Mouse (Mus musculus) ES-Bruce4 (cell line): ENCODE results near the gene Fhit. TPM values are rescaled to one million over a fixed set of nuclear protein-coding genes. Genes with fewer than 3 reads are reported as not detected.

Experiments
- H3K27ac ChIP-seq: 2 replicates; pipeline ENCODE4 v1.5.1; 2012; ENCODE audit warnings: low read length, inconsistent platforms; ENCODE audit not compliant: insufficient read depth
- H3K27me3 ChIP-seq: 2 replicates; pipeline ENCODE4 v1.6.1; 2012; ENCODE audit warnings: mild to moderate bottlenecking, low read length, inconsistent platforms; ENCODE audit not compliant: control insufficient read depth, poor library complexity, insufficient read depth, severe bottlenecking
- H3K36me3 ChIP-seq: 2 replicates; pipeline ENCODE4 v1.6.1; 2012; ENCODE audit warnings: inconsistent platforms, mild to moderate bottlenecking, low read length, moderate library complexity; ENCODE audit not compliant: control insufficient read depth, poor library complexity, insufficient read depth, severe bottlenecking
- H3K4me1 ChIP-seq: one replicate; pipeline ENCODE4 v1.8.1; 2011; ENCODE audit warnings: low read length; ENCODE audit not compliant: control insufficient read depth, insufficient read depth
- H3K4me3 ChIP-seq: 2 replicates; pipeline ENCODE4 v1.5.1; 2011; ENCODE audit warnings: low read depth, mild to moderate bottlenecking, low read length
- H3K9ac ChIP-seq: 2 replicates; pipeline ENCODE4 v1.6.1; 2012; ENCODE audit warnings: low read depth, mild to moderate bottlenecking, inconsistent platforms; ENCODE audit not compliant: poor library complexity, severe bottlenecking
- H3K9me3 ChIP-seq: replicated peaks from 2 replicates; pipeline ENCODE4 v1.6.1; 2012; ENCODE audit warnings: mild to moderate bottlenecking, low read length, inconsistent platforms; ENCODE audit not compliant: control insufficient read depth, poor library complexity, insufficient read depth, severe bottlenecking
- CTCF ChIP-seq: IDR thresholded peaks from one replicate; pipeline ENCODE4 v1.8.1; 2011; ENCODE audit warnings: low read depth, low read length
- EP300 ChIP-seq: IDR thresholded peaks from 2 replicates; pipeline ENCODE4 v1.6.1; 2011; ENCODE audit warnings: low read depth, low read length; ENCODE audit not compliant: insufficient read depth
- POLR2A ChIP-seq: IDR thresholded peaks from one replicate; pipeline ENCODE4 v1.8.1; 2011; ENCODE audit warnings: low read length; ENCODE audit not compliant: insufficient read depth
- polyA plus RNA-seq: library from polyadenylated mRNA; stranded (reverse); fragments of >200 nt; gene quantifications from 2 replicates; pipeline ENCODE4 v1.2.4, GENCODE M21; 2011; ENCODE audit warnings: low read depth; ENCODE audit not compliant: missing spikeins, insufficient read depth, insufficient read length

Gene Fhit
- polyA plus RNA-seq, 1 experiment, result not detected

DNA sequence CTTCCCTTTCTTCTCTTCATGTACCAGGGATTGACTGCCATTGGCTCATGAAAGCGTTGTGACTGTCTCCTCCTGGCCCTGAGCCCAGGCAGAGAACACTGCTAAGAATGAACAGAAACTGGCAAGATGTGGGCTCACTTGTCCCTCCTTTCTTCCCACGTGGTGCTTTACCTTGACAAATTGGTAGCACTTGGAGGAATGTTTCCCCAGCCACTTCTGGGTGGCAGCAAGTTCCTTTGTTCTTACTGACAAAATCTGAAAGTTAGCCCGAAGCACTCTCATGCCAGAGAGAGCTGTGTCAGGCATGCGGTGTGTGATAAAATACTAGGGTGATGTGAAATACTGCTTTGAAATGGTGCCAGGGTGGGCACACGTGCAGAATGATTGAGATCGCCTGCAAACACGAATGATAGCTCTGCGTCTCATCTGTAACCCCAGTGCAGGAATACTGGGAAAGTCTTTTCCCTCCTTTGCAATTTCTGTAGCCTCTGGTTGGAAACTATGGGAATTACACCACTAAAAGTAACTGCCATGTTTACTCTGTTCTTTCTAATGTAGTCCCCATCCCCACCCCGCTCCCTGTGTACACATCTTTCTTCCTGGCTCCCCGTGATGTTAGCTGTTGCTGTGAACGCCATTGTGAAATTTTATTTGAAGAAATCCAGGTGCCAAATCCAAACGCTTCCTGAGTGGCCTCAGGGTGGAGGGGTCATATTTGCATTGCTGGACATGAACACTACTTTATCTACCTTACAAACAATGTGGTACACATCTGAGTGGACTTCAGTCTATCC, 1555.1 kb downstream of the Fhit start:
- TF ChIP-seq EP300 (no peak), CTCF (no peak), POLR2A (no peak)
- no peak overlapping the region for H3K4me3 ChIP-seq
- H3K36me3 ChIP-seq, result no peaks in the 10 kb centered on the region
- no peak overlapping the region for H3K9ac ChIP-seq
- no peaks in the 10 kb centered on the region for H3K9me3 ChIP-seq
- no peak overlapping the region for H3K27ac ChIP-seq
- H3K4me1 ChIP-seq, result no peaks in the 10 kb centered on the region
- H3K27me3 ChIP-seq, result no peaks in the 10 kb centered on the region

DNA sequence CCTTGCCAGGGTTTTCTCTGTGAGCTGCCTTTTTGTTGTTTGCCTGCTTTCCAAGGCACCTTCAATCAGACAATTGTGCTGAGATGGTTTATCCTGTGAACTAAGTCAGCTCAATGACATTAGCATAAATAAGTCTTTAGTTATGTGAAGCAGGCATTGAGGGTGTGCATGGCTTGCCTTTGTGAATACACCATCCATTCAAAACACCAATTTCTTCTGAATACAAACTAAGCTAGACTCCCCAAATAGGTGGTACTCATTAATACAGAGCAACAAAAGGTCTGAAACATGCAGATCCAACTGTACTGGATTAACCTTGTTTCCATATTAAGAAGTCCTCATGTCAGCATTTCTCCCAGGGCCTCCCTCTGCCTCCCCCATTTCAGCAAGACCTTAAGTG, 1561.6 kb downstream of the Fhit start:
- no peak overlapping the region for H3K4me3 ChIP-seq
- no peak overlapping the region for H3K9ac ChIP-seq
- H3K4me1 ChIP-seq, result no peaks in the 10 kb centered on the region
- H3K9me3 ChIP-seq, result no peaks in the 10 kb centered on the region
- no peaks in the 10 kb centered on the region for H3K27me3 ChIP-seq
- TF ChIP-seq POLR2A (no peak), CTCF (no peak), EP300 (no peak)
- no peaks in the 10 kb centered on the region for H3K36me3 ChIP-seq
- H3K27ac ChIP-seq, result no peak overlapping the region

DNA sequence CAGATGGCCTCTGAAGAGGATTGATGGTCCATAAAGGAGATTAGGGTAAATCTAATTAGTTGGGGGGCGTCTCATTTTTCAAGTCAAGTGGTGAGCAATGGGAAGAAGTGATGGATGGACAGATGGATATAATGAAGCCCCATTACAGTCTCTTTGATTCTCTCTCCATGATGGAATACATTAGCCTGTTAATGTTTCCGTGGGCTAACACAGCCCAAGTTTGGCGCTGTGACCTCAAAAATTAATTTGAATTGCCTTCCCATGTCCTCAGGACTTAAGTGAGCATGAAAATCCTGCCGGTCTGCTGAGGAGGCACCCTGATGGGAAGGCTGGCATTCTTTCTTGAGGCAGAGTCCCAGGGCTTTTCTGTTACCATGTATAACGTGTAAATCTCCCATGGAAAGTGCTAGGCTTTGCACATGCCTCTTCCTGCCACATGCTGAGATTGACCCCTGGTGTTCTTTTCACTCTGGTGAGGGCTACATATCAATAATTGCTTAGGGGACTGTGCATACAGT, 1564.3 kb downstream of the Fhit start:
- no peak overlapping the region for H3K4me3 ChIP-seq
- H3K27me3 ChIP-seq, result no peaks in the 10 kb centered on the region
- H3K9me3 ChIP-seq, result no peaks in the 10 kb centered on the region
- TF ChIP-seq EP300 (no peak), POLR2A (no peak), CTCF (no peak)
- no peak overlapping the region for H3K9ac ChIP-seq
- H3K4me1 ChIP-seq, result no peaks in the 10 kb centered on the region
- H3K27ac ChIP-seq, result no peak overlapping the region
- H3K36me3 ChIP-seq, result no peaks in the 10 kb centered on the region

DNA sequence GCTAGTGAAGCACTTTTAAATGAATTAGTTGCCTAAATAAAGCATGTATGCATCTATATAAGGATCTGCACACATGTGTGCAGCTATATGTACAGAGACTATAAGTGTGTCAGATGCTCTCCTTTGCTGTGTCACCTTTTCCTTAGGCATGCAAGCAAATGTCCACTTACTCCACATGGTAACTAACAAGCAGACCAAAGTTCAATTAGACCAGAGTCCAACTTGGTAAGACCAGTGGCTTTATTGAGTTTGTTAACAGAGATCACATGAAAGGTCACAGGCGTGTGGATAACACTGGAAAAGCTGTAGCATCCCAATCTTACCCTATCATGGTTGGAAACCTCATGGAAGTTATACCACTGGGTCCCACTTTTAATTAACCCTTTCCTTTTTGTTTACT, 1572.7 kb downstream of the Fhit start:
- Histone ChIP-seq H3K27ac (no peak overlapping the region), H3K36me3 (no peaks in the 10 kb centered on the region), H3K27me3 (no peaks in the 10 kb centered on the region), H3K4me1 (no peaks in the 10 kb centered on the region), H3K9me3 (no peaks in the 10 kb centered on the region), H3K4me3 (no peak overlapping the region), H3K9ac (no peak overlapping the region)
- TF ChIP-seq POLR2A (no peak), EP300 (no peak)

DNA sequence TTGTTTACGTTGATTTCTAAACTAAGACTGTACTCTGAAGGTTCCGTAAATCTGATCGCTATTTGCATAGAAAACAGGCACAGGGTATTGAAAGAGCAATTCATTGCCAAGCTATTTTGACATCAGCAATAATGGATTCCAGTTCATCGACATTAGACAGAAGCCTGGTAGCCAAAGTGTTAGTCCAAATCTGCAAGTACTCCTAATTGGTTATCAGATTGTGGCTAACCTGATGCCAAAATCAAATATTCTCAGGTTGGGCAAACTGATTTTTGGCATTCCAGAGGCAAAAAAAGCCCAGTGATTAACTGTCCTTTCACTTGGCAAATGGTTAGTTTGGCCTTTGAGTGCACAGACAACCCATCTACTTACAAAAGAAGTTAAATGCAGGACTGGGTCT, 1573.9 kb downstream of the Fhit start:
- Histone ChIP-seq H3K9me3 (no peaks in the 10 kb centered on the region), H3K9ac (no peak overlapping the region), H3K27ac (no peak overlapping the region), H3K4me3 (no peak overlapping the region), H3K27me3 (no peaks in the 10 kb centered on the region), H3K36me3 (no peaks in the 10 kb centered on the region), H3K4me1 (no peaks in the 10 kb centered on the region)
- TF ChIP-seq CTCF (no peak), EP300 (no peak), POLR2A (no peak)
